Mouse (Mus musculus): ENCODE measurements around the gene Shisa5. TPM values are rescaled to one million over a fixed set of nuclear protein-coding genes. Genes with fewer than 3 reads are reported as not detected.

The Shisa5 gene
- total RNA-seq, 1 experiment = 44.0 TPM

GRCm38 (mm10) chr9:109055271-109056030, 17.1 kb downstream of the Shisa5 start:
- no peak for TF ChIP-seq MAFK (IDR thresholded peaks at IDR 0.05; ENCODE audit: insufficient read depth, low read depth, low read length)
- no peak for TF ChIP-seq HCFC1 (IDR thresholded peaks at IDR 0.05; ENCODE audit: borderline replicate concordance, insufficient read depth, low read length)
- no peak overlapping the region for H3K4me3 ChIP-seq (ENCODE audit: insufficient read depth in 1 of 2, low read depth in 1 of 2, low read length in 2 of 2, poor library complexity in 1 of 2, severe bottlenecking in 1 of 2)
- in situ Hi-C loops (cut with MboI; ENCODE audit: low sequenced_read_pairs in 2 of 2, unreplicated experiment in 2 of 2) = no loop called here
- no peak for DNase-seq (ENCODE audit: low read depth, low spot score)
- no peak overlapping the region for H3K9ac ChIP-seq (ENCODE audit: insufficient read depth, low read depth, low read length, poor library complexity, severe bottlenecking)
- H3K27ac ChIP-seq (ENCODE audit: insufficient read depth, low read depth, low read length, poor library complexity, severe bottlenecking) = no peak overlapping the region
- H3K36me3 ChIP-seq (ENCODE audit: control insufficient read depth, insufficient read depth, low read length, poor library complexity, severe bottlenecking) = peaks cover 32% of the 10 kb centered on the region
- peaks cover 0 to 34% of the 10 kb centered on the region in 2 experiments; a peak in 2 of 4 replicates for H3K4me1 ChIP-seq (ENCODE audit: control insufficient read depth in 2 of 2, insufficient read depth in 2 of 2, low read length in 2 of 2, poor library complexity in 1 of 2)
- no peaks in the 10 kb centered on the region for H3K9me3 ChIP-seq (ENCODE audit: control insufficient read depth, insufficient read depth, low read depth, low read length)

GRCm38 (mm10) chr9:109056081-109056690, 17.8 kb downstream of the Shisa5 start:
- no peaks in the 10 kb centered on the region for H3K9me3 ChIP-seq (ENCODE audit: control insufficient read depth, insufficient read depth, low read depth, low read length)
- no peak overlapping the region for H3K4me3 ChIP-seq (ENCODE audit: insufficient read depth in 1 of 2, low read depth in 1 of 2, low read length in 2 of 2, poor library complexity in 1 of 2, severe bottlenecking in 1 of 2)
- in situ Hi-C loops (cut with MboI; ENCODE audit: low sequenced_read_pairs in 2 of 2, unreplicated experiment in 2 of 2) = no loop called here
- peaks cover 32% of the 10 kb centered on the region for H3K36me3 ChIP-seq (ENCODE audit: control insufficient read depth, insufficient read depth, low read length, poor library complexity, severe bottlenecking)
- H3K9ac ChIP-seq (ENCODE audit: insufficient read depth, low read depth, low read length, poor library complexity, severe bottlenecking) = no peak overlapping the region
- H3K4me1 ChIP-seq (ENCODE audit: control insufficient read depth in 2 of 2, insufficient read depth in 2 of 2, low read length in 2 of 2, poor library complexity in 1 of 2) = peaks cover 0 to 36% of the 10 kb centered on the region in 2 experiments; a peak in 2 of 4 replicates
- TF ChIP-seq CHD2 (IDR thresholded peaks at IDR 0.05; ENCODE audit: low read depth, low read length) (no peak), MAFK (IDR thresholded peaks at IDR 0.05; ENCODE audit: insufficient read depth, low read depth, low read length) (no peak), ZC3H11A (IDR thresholded peaks at IDR 0.05; ENCODE audit: borderline replicate concordance, low read depth, low read length) (no peak), ZNF384 (IDR thresholded peaks at IDR 0.05; ENCODE audit: low read depth, low read length) (no peak), HCFC1 (IDR thresholded peaks at IDR 0.05; ENCODE audit: borderline replicate concordance, insufficient read depth, low read length) (no peak)
- no peak for DNase-seq (ENCODE audit: low read depth, low spot score)
- H3K27ac ChIP-seq (ENCODE audit: insufficient read depth, low read depth, low read length, poor library complexity, severe bottlenecking) = no peak overlapping the region

GRCm38 (mm10) chr9:109056916-109057315, 18.6 kb downstream of the Shisa5 start:
- Histone ChIP-seq H3K9me3 (ENCODE audit: control insufficient read depth, insufficient read depth, low read depth, low read length) (no peaks in the 10 kb centered on the region), H3K4me1 (ENCODE audit: control insufficient read depth in 2 of 2, insufficient read depth in 2 of 2, low read length in 2 of 2, poor library complexity in 1 of 2) (peaks cover 0 to 30% of the 10 kb centered on the region in 2 experiments; a peak in 2 of 4 replicates), H3K9ac (ENCODE audit: insufficient read depth, low read depth, low read length, poor library complexity, severe bottlenecking) (no peak overlapping the region), H3K36me3 (ENCODE audit: control insufficient read depth, insufficient read depth, low read length, poor library complexity, severe bottlenecking) (peaks cover 26% of the 10 kb centered on the region), H3K27ac (ENCODE audit: insufficient read depth, low read depth, low read length, poor library complexity, severe bottlenecking) (no peak overlapping the region), H3K4me3 (ENCODE audit: insufficient read depth in 1 of 2, low read depth in 1 of 2, low read length in 2 of 2, poor library complexity in 1 of 2, severe bottlenecking in 1 of 2) (no peak overlapping the region)
- no peak for TF ChIP-seq ZC3H11A (IDR thresholded peaks at IDR 0.05; ENCODE audit: borderline replicate concordance, low read depth, low read length)
- TF ChIP-seq HCFC1 (IDR thresholded peaks at IDR 0.05; ENCODE audit: borderline replicate concordance, insufficient read depth, low read length) = no peak
- no peak for TF ChIP-seq MAFK (IDR thresholded peaks at IDR 0.05; ENCODE audit: insufficient read depth, low read depth, low read length)
- TF ChIP-seq ZNF384 (IDR thresholded peaks at IDR 0.05; ENCODE audit: low read depth, low read length) = no peak
- no peak for TF ChIP-seq CHD2 (IDR thresholded peaks at IDR 0.05; ENCODE audit: low read depth, low read length)
- in situ Hi-C loops (cut with MboI; ENCODE audit: low sequenced_read_pairs in 2 of 2, unreplicated experiment in 2 of 2) = no loop called here
- no peak for DNase-seq (ENCODE audit: low read depth, low spot score)

GRCm38 (mm10) chr9:109057543-109057942, 19.2 kb downstream of the Shisa5 start:
- in situ Hi-C loops (cut with MboI; ENCODE audit: low sequenced_read_pairs in 2 of 2, unreplicated experiment in 2 of 2) = no loop called here
- H3K36me3 ChIP-seq (ENCODE audit: control insufficient read depth, insufficient read depth, low read length, poor library complexity, severe bottlenecking) = peaks cover 26% of the 10 kb centered on the region
- no peak overlapping the region for H3K27ac ChIP-seq (ENCODE audit: insufficient read depth, low read depth, low read length, poor library complexity, severe bottlenecking)
- no peak for TF ChIP-seq ZNF384 (IDR thresholded peaks at IDR 0.05; ENCODE audit: low read depth, low read length)
- TF ChIP-seq ZC3H11A (IDR thresholded peaks at IDR 0.05; ENCODE audit: borderline replicate concordance, low read depth, low read length) = no peak
- TF ChIP-seq HCFC1 (IDR thresholded peaks at IDR 0.05; ENCODE audit: borderline replicate concordance, insufficient read depth, low read length) = no peak
- no peak for TF ChIP-seq CHD2 (IDR thresholded peaks at IDR 0.05; ENCODE audit: low read depth, low read length)
- TF ChIP-seq MAFK (IDR thresholded peaks at IDR 0.05; ENCODE audit: insufficient read depth, low read depth, low read length) = no peak
- no peak overlapping the region for H3K4me3 ChIP-seq (ENCODE audit: insufficient read depth in 1 of 2, low read depth in 1 of 2, low read length in 2 of 2, poor library complexity in 1 of 2, severe bottlenecking in 1 of 2)
- no peak for DNase-seq (ENCODE audit: low read depth, low spot score)
- no peaks in the 10 kb centered on the region for H3K9me3 ChIP-seq (ENCODE audit: control insufficient read depth, insufficient read depth, low read depth, low read length)
- no peak overlapping the region for H3K9ac ChIP-seq (ENCODE audit: insufficient read depth, low read depth, low read length, poor library complexity, severe bottlenecking)
- peaks cover 0 to 29% of the 10 kb centered on the region in 2 experiments; a peak in 2 of 4 replicates for H3K4me1 ChIP-seq (ENCODE audit: control insufficient read depth in 2 of 2, insufficient read depth in 2 of 2, low read length in 2 of 2, poor library complexity in 1 of 2)

Measured in ES-E14 (cell line).